Mouse (Mus musculus): Measurements from ENCODE around the gene Dennd2a. TPM values are rescaled to one million over a fixed set of nuclear protein-coding genes. Genes with fewer than 3 reads are reported as not detected.

The Dennd2a gene
- polyA plus RNA-seq, 1 experiment from 2014 or later = 7.7 TPM

DNA sequence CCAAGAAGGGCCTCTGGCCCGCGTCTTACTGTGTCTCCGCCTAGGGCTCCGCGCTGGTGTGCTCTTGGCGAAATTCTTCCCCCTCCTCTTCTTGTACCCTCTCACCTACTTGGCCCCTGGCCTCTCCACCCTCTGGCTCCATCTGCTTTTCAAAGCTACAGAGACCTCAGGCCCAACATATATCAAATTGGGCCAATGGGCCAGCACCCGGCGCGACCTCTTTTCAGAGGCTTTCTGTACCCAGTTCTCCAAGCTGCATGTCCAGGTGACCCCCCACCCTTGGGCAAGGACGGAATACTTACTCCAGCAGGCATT lies 16.8 kb upstream of the Dennd2a start:
- Histone ChIP-seq H3K4me3 (ENCODE audit: inconsistent target) (peak overlapping the region; percentile 74), H3K36me3 (ENCODE audit: inconsistent target) (peaks cover 31% of the 10 kb centered on the region), H3K79me2 (ENCODE audit: inconsistent target) (no peaks in the 10 kb centered on the region; the same call in 1 of the 2 replicates), H3K27ac (peak overlapping the region; percentile 24)
- WGBS (ENCODE audit: missing documents) = 43% methylated on average over 10 of the region's 10 CpGs

DNA sequence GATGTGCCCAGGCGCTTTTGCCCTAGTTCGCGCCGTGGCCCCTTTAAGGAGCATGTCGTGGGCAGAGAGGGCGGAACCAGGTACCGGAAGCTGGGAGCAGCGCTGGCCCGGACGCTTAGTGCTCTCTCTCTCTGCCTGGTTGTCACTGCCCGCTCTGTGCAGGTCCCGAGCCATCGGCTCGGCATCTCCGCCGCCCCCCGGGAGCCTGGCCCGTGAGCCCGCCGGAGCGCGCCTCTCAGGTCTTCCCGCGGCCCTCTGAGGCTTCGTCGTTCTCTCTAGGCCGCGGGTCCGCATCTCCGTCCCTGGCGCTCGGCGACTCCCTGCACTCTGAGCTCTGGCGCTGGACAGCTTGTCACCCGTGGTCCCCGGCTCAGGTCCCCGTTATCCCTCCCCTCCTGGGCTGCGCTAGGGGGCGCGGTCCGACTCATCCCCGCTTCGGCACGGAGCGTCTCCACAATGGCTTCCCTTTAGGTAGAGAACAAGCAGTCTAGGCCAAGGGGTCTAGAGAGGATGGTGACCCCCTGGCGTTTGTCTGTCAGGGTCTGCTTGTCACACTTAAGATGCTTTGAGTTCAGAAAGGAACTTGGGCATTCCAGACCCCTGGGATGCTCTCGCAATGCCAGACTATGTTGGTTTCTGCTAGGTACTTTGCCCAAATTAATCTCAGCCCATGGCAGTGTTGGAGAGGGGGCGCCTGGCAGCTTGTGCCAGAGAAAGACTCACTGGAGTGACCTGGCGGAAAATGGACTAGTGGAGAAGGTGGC lies 16.3 kb upstream of the Dennd2a start, which contains the start of gene Adck2:
Gene Adck2 (plus strand): TSS at position 83 of the 764 bp plus-strand sequence.
- Histone ChIP-seq H3K27ac (peak within 1 kb of the TSS; percentile 33), H3K4me3 (ENCODE audit: inconsistent target) (peak within 1 kb of the TSS; percentile 74), H3K36me3 (ENCODE audit: inconsistent target) (peaks cover 26% of the 10 kb centered on the region), H3K79me2 (ENCODE audit: inconsistent target) (no peaks in the 10 kb centered on the region; the same call in 1 of the 2 replicates)
- WGBS (ENCODE audit: missing documents) = 2% methylated on average over 47 of the region's 49 CpGs

DNA sequence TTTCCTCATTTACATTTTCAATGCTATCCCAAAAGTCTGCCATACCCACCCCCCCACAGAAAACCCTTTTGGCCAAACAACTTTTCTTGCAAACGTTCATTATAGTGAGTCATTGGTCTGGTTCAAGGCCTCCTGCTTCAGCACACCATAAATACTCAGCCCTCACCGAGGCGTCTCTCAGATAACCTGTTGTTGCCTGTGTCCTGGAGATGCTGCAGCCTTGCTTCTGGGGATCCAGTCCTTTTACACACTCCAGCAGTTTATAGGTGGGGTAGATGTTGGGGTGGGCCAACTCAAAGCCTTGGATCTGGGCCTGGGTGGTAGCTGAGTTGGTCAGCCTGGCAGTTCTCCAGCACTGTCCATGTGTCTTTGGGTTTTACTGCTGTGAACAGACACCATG lies 12.8 kb upstream of the Dennd2a start:
- WGBS (ENCODE audit: missing documents) = 100% methylated on average over 3 of the region's 3 CpGs
- Histone ChIP-seq H3K36me3 (ENCODE audit: inconsistent target) (no peaks in the 10 kb centered on the region), H3K4me3 (ENCODE audit: inconsistent target) (no peak overlapping the region), H3K79me2 (ENCODE audit: inconsistent target) (no peaks in the 10 kb centered on the region; the same call in 1 of the 2 replicates), H3K27ac (no peak overlapping the region)

DNA sequence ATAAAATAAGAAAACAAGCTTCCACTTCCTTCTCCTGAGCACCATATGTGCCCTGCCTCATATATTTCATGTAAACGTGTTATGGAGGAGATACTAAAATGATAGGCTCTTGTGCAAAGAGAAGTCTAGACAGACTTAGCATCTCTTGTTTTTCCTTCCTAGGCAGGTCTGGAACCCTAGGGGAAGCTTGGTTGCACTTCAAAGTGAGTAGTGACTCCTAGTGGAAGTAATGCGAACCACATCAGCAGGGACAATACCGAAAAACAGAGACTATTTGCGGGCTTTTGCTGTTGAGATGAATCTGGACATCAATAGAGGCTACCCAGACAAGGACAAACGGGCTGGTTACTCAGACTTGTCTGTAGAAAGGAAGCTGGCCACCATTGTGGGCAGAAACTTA lies 9.9 kb upstream of the Dennd2a start:
- 14% methylated on average over 5 of the region's 5 CpGs for WGBS (ENCODE audit: missing documents)
- Histone ChIP-seq H3K36me3 (ENCODE audit: inconsistent target) (no peaks in the 10 kb centered on the region), H3K27ac (no peak overlapping the region), H3K4me3 (ENCODE audit: inconsistent target) (no peak overlapping the region), H3K79me2 (ENCODE audit: inconsistent target) (no peaks in the 10 kb centered on the region)

DNA sequence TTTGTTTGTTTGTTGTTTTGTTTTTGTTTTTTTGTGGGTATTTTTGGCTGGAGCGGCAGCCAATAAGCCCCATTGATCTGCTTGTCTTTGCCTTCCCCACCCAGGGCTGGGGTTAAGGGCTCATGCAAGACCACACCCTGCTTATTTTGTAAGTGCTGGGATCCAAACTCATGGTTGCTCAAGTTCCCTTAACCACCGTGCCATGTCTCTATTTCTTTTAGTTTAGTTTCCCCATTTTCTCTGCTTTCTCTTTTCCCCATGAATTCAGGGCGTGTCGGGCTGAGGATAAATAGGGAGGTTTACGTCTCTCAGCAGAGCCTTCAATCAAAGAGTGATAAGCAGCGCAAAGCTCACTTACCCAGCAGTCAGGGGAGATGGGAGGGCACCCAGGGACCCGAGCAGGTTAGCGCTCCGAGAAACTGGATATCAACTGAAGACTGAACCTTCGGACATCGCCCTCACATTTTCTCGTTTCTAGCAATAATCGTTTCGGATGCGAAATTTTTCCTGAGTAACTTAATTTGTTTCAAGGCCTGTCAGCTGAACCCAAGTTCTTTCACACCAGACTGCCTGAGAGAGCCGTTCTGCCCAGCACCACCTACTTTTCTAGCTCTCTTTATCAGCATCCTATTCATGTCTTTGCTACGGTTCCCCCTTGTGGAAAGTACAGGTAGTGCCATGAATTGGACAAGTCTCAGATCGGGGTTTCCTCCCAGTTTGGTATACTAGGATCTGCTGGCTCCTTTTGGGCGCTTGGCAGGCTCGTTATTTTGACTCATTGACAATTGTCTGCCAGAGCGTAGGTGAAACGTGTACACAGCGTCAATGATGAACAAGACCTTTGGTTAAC lies 4.7 kb upstream of the Dennd2a start:
- H3K79me2 ChIP-seq (ENCODE audit: inconsistent target) = no peaks in the 10 kb centered on the region
- peak overlapping the region; percentile 7; the same call in 1 of the 2 replicates for H3K4me3 ChIP-seq (ENCODE audit: inconsistent target)
- no peaks in the 10 kb centered on the region for H3K36me3 ChIP-seq (ENCODE audit: inconsistent target)
- WGBS (ENCODE audit: missing documents) = 23% methylated on average over 23 of the region's 23 CpGs
- no peak overlapping the region for H3K27ac ChIP-seq

DNA sequence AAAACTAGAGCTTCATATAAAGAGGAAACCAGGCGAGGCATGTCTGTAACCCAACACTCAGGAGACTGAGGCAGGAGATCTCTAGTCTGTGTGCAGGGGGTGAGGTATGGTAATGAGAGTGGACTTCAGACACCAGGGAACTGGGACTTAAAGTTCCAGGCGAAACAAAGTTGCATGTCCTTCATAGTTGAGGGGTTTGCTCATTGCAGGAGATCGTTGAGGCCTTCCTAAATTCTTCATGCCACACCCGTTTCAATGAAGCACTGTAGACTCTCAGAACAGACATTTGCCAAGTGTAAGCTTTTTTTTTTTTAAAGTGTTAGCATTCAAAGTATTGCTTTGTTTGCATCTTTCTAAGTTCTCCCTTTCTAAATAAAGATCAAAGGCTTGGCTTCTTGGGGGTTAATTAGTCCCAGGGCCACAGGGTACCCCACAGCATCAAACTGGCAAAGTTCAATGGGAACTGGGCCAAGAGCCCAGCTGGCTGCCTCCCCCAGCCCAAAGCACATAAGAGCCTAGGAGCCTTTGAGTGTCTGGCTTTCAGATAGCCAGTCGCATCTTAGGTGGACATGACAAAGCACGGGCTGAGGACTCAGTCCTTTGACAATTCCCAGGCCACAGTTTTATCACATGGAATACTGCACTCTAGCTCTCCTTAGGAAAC lies 1.7 kb upstream of the Dennd2a start:
- WGBS (ENCODE audit: missing documents) = 87% methylated on average over 6 of the region's 6 CpGs
- Histone ChIP-seq H3K27ac (no peak overlapping the region), H3K79me2 (ENCODE audit: inconsistent target) (no peaks in the 10 kb centered on the region), H3K36me3 (ENCODE audit: inconsistent target) (no peaks in the 10 kb centered on the region), H3K4me3 (ENCODE audit: inconsistent target) (no peak overlapping the region)

DNA sequence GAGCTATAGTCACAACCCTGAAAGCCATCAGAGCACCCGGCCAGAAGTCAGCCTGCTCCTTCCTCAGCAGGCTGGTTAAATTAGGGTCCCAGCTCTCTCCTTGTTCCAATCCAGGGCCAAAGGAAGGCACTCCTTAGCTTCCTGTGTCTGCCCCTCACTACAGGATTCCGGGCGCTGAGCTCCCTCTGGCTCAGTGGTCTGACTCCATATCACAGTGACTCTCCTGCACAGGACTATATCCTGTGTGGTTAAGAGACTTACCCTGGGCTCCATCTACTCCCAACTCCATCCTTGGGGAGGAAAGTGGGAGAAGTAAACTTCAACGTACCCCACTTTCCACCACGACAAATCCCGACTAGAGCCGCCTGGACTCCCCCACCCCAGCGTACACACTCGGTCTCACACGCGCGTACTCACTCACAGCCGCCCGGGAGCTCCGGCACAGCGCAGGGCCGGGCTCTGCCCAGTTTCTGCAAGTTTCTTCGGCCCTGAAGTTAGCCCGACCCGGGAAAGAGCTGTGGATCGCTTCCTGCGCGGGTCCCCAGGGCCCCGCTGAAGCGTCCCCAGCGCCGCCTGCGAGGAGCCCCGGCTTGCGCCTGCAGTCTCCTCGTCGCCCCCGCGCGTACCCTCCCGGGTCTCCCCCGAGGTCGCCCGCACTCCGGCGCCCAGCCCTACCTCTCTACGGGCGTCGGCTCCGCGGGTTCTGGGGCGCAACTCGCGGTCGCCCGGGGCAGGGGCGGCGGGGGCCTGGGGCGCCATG lies 587 bp downstream of the Dennd2a start:
- Histone ChIP-seq H3K27ac (no peak overlapping the region), H3K36me3 (ENCODE audit: inconsistent target) (no peaks in the 10 kb centered on the region), H3K79me2 (ENCODE audit: inconsistent target) (no peaks in the 10 kb centered on the region), H3K4me3 (ENCODE audit: inconsistent target) (no peak overlapping the region)
- 8% methylated on average over 41 of the region's 54 CpGs for WGBS (ENCODE audit: missing documents)

DNA sequence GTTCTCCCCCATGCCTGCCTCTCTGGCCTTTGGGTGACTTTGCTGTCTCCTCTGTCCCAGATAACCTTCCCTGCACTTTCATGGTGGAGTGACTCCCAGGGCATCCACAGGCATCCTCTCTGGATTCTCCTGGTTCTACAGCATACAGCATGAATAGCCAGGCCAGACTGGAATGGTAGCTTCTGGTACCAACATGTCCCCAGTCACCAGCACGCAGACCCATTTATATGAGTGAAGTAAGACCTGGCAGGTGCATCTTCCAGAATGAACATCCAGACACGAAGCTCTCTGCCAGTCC lies 2.1 kb downstream of the Dennd2a start:
- Histone ChIP-seq H3K36me3 (ENCODE audit: inconsistent target) (no peaks in the 10 kb centered on the region), H3K4me3 (ENCODE audit: inconsistent target) (no peak overlapping the region), H3K27ac (no peak overlapping the region), H3K79me2 (ENCODE audit: inconsistent target) (no peaks in the 10 kb centered on the region)
- 91% methylated on average over 2 of the region's 2 CpGs for WGBS (ENCODE audit: missing documents)

DNA sequence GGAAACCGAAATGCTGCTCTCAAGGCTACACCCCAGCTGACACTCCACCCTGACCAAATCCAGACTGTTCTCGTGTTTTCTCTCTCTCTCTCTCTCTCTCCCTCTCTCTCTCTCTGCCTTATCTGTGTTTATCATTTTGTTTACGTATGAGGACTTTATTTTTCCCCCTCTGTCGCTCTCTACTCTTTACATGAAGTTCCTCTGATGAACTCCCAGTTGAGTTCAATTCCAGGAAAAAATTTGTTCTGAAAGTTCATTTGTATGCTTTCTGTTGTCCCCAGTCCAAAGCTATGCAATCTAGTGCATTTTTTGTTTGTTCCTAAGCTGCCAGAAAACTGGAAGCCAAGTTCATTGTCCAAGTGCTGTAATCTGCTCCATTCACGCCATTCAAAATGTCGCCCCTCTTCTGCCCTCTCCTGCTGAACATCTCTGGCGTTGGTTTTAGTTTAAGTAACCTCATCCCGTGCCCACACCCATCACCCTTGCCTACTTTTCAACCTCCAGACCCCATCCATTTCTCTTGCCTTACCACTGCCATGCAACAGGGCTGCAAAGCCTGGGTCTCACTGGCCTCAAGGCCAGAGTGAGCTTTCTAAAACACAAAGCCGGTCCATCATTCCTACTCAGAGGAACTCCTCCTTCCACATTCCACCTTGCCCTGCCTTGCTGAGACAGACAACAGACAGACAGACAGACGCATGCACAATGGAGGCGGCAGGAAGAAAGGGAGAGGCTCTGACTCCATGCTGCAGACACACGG lies 2.6 kb downstream of the Dennd2a start:
- Histone ChIP-seq H3K36me3 (ENCODE audit: inconsistent target) (no peaks in the 10 kb centered on the region), H3K79me2 (ENCODE audit: inconsistent target) (no peaks in the 10 kb centered on the region), H3K4me3 (ENCODE audit: inconsistent target) (no peak overlapping the region), H3K27ac (no peak overlapping the region)
- WGBS (ENCODE audit: missing documents) = 96% methylated on average over 12 of the region's 12 CpGs

DNA sequence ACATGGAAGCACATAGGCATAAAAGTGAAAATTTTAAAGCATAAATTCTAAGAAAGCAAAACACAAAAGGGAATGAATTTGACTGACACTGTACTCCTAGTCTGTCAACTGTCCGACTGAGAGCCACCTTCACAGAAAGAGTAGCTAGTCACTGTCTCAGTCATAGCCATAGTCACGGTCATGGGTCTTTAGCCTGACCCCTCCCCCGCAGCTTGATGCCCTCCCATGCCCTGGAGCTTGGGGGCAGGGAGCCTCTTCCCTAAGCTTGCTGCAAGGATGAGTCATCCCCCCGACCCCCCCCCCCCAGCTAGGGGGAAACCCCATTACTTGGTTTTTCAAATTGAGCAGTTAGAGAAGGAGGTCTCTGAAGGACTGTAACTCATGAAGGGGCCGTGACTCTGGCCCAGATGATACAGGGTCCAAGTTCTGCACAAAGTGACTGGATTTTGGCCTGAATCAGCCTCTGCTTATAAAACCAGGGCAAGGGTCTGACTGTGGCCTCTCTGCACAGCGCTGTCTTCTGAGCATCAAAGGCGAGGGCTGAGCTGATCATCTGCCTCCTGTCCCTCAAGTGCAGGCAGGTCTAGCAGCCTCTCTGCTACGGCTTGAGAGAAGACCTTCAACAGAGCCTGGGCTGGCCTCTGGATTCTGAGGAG lies 5.6 kb downstream of the Dennd2a start:
- Histone ChIP-seq H3K36me3 (ENCODE audit: inconsistent target) (no peaks in the 10 kb centered on the region), H3K27ac (no peak overlapping the region), H3K79me2 (ENCODE audit: inconsistent target) (no peaks in the 10 kb centered on the region), H3K4me3 (ENCODE audit: inconsistent target) (no peak overlapping the region)
- 49% methylated on average over 8 of the region's 8 CpGs for WGBS (ENCODE audit: missing documents)

DNA sequence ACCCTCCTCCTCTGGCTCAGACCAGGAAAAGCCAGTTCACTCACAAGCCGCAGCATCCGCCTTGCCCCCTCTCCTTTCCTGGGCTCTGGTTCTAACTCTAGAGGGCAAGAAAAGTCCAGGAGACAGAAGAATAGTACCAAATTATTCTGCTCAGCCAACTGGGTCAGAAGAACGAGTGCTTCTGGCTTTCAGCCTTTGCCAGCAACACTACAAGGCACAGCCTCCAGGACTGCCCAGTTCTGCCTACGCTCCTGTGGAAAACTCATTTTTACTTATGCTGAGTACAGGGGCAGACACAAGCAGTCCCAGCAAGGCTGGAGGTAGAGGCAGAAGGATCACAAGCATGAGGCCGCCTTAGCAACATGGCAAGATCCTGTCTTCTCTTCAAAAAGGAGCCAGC lies 9.6 kb downstream of the Dennd2a start:
- H3K4me3 ChIP-seq (ENCODE audit: inconsistent target) = no peak overlapping the region
- no peaks in the 10 kb centered on the region for H3K36me3 ChIP-seq (ENCODE audit: inconsistent target)
- no peak overlapping the region for H3K27ac ChIP-seq
- no peaks in the 10 kb centered on the region for H3K79me2 ChIP-seq (ENCODE audit: inconsistent target)
- WGBS (ENCODE audit: missing documents) = 94% methylated on average over 5 of the region's 5 CpGs

DNA sequence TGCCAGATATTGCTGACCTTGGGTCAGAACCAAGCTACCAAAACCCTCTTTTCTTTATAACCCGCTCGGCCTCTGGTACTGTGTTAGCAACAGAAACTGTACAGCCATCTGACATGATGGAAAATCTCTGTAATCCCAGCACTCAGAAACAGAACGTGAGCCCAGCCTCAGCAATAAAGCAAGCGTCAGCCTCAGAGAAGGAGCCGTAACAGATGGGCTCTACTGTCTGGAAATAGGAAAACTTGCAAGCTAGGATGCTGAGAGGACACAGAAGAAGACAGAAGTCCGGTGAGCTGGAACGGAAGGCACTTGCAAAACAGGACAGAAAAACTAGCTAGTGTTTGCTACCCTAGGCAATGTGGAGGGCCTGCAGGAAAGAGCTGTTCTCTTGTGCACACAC lies 12.2 kb downstream of the Dennd2a start:
- 100% methylated on average over 7 of the region's 7 CpGs for WGBS (ENCODE audit: missing documents)
- H3K4me3 ChIP-seq (ENCODE audit: inconsistent target) = no peak overlapping the region
- H3K36me3 ChIP-seq (ENCODE audit: inconsistent target) = no peaks in the 10 kb centered on the region
- no peaks in the 10 kb centered on the region for H3K79me2 ChIP-seq (ENCODE audit: inconsistent target)
- no peak overlapping the region for H3K27ac ChIP-seq

DNA sequence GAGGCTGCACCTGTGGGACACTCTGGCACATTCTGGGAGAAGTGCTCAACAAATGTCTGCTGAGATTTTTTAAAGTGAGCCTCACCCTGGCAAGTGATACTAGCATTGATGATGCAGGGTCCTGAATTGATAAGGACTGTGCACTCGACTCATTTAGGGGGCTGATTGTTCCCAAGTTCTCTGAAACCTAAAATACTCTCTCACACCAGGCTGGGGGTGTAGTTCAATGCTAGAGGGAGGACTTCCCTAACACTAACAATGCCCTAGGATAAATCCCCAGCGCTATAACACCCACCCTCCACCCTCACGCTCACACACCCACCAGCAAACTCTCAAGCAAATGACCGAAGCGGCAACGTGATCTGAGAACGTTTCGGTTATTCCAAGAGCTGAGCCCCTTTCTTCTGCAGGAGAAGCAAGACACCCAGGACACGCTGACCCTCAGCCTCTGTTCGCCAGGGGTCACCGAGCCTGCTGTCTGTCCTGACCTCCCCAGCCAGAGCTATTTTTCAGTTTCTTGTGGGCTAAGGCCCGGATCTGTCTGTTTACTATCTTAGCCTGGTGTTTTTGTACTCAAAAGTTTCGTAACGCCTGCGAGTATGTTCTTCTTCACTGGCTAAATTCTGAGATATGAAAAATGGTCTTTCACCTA lies 13.8 kb downstream of the Dennd2a start:
- WGBS (ENCODE audit: missing documents) = 89% methylated on average over 15 of the region's 15 CpGs
- Histone ChIP-seq H3K79me2 (ENCODE audit: inconsistent target) (no peaks in the 10 kb centered on the region), H3K27ac (no peak overlapping the region), H3K4me3 (ENCODE audit: inconsistent target) (no peak overlapping the region), H3K36me3 (ENCODE audit: inconsistent target) (no peaks in the 10 kb centered on the region)
